Comparison of ENCODE assay signal across 17 mouse cellular contexts in genomic region chr6:54940126-54940525, GRCm38 (mm10). TPM values are rescaled to one million over a fixed set of nuclear protein-coding genes. Genes with fewer than 3 reads are reported as not detected.
DNase-seq lines count a peak whose midpoint lies in the region; ATAC-seq and TF ChIP-seq lines count a peak whose summit lies in the region.
"Had no signal": no experiment of that assay in that cellular context is flagged by ENCODE, and none has a peak within 500 bp of the region (broad histone marks: within the 10 kb centered on the region; RNA-seq: fewer than 3 reads in every experiment).

No protein-coding gene starts in this region.

- no peak overlapping the region for H3K4me2 ChIP-seq in hindbrain, postnatal 0 days (ENCODE audit: low read depth, low read length)
- H3K4me2 ChIP-seq in hindbrain, embryonic 12.5 days (replicated peaks), result no peak overlapping the region
- no peak overlapping the region for H3K4me2 ChIP-seq in lung, postnatal 0 days (replicated peaks; ENCODE audit: low read depth, low read length)
- H3K4me2 ChIP-seq: forebrain, embryonic 13.5 days; heart, embryonic 13.5 days had no signal

- WGBS in hindbrain, postnatal 0 days, result 57% methylated on average over 7 of the region's 7 CpGs
- 85% methylated on average over 7 of the region's 7 CpGs for WGBS in hindbrain, embryonic 12.5 days
- WGBS in lung, postnatal 0 days, result 51% methylated on average over 7 of the region's 7 CpGs

- no peak overlapping the region for H3K9ac ChIP-seq in hindbrain, postnatal 0 days (replicated peaks; ENCODE audit: low read length)
- no peak overlapping the region for H3K9ac ChIP-seq in hindbrain, embryonic 12.5 days
- H3K9ac ChIP-seq in lung, postnatal 0 days (replicated peaks; ENCODE audit: low read depth), result no peak overlapping the region
- H3K9ac ChIP-seq: forebrain, embryonic 13.5 days; heart, embryonic 13.5 days; liver, embryonic 14.5 days had no signal

- no peaks in the 10 kb centered on the region for H3K4me1 ChIP-seq in hindbrain, postnatal 0 days (ENCODE audit: insufficient read depth, low read length)
- H3K4me1 ChIP-seq in hindbrain, embryonic 12.5 days, result 0 out of 2 replicates have a peak, but pooled peaks cover 3% of the 10 kb centered on the region
- H3K4me1 ChIP-seq in lung, postnatal 0 days (ENCODE audit: insufficient read depth, low read depth, low read length), result peaks cover 5% of the 10 kb centered on the region; the same call in 1 of the 2 replicates
- peaks cover 29% of the 10 kb centered on the region for H3K4me1 ChIP-seq in brown adipose tissue, adult 24 weeks (ENCODE audit: control insufficient read depth, insufficient read depth, insufficient read length, low read length)

- ATAC-seq in hindbrain, postnatal 0 days, result no peak
- no peak for ATAC-seq in hindbrain, embryonic 12.5 days (ENCODE audit: low FRiP score)
- no peak for ATAC-seq in lung, postnatal 0 days
- ATAC-seq: CD4-positive, CD25-positive, alpha-beta regulatory T cell, adult 4 months; forebrain, embryonic 13.5 days; Patski had no signal

- no peak overlapping the region for H3K4me3 ChIP-seq in hindbrain, postnatal 0 days (ENCODE audit: low read length)
- H3K4me3 ChIP-seq in hindbrain, embryonic 12.5 days, result no peak overlapping the region
- no peak overlapping the region for H3K4me3 ChIP-seq in lung, postnatal 0 days (ENCODE audit: low read depth, low read length)
- 0 out of 2 replicates have a peak overlapping the region, but pooled peaks have one; percentile 8 for H3K4me3 ChIP-seq in brown adipose tissue, adult 24 weeks (ENCODE audit: insufficient read depth, low read depth, low read length)
- H3K4me3 ChIP-seq: forebrain, embryonic 13.5 days; heart, embryonic 13.5 days; left cerebral cortex, adult 2 months; midbrain, embryonic 10.5 days had no signal

- DNase-seq in cerebellum, postnatal 10 days, result peak; percentile 44 to 46
- DNase-seq in cerebellum, adult 11 months, result no peak
- DNase-seq in hindbrain, postnatal 0 days (ENCODE audit: low spot score), result peak; percentile 37
- peak; percentile 39 for DNase-seq in lung, postnatal 14 days
- no peak for DNase-seq in lung, postnatal 0 days (ENCODE audit: low spot score)
- DNase-seq: cerebellum, adult 8-10 months; thymus, postnatal 25 days had no signal

- no peaks in the 10 kb centered on the region for H3K36me3 ChIP-seq in hindbrain, postnatal 0 days (ENCODE audit: insufficient read depth, low read length)
- no peaks in the 10 kb centered on the region for H3K36me3 ChIP-seq in hindbrain, embryonic 12.5 days
- peaks cover 4% of the 10 kb centered on the region; the same call in 1 of the 2 replicates for H3K36me3 ChIP-seq in lung, postnatal 0 days (ENCODE audit: insufficient read depth, low read length)
- H3K36me3 ChIP-seq: midbrain, embryonic 10.5 days had no signal

- H3K27ac ChIP-seq in hindbrain, postnatal 0 days, result no peak overlapping the region
- no peak overlapping the region for H3K27ac ChIP-seq in hindbrain, embryonic 12.5 days
- no peak overlapping the region for H3K27ac ChIP-seq in lung, postnatal 0 days (ENCODE audit: low read length)
- H3K27ac ChIP-seq in brown adipose tissue, adult 24 weeks (replicated peaks; ENCODE audit: low read depth, low read length), result peak overlapping the region; percentile 63
- H3K27ac ChIP-seq: forebrain, embryonic 13.5 days; heart, embryonic 13.5 days; kidney, postnatal 0 days; left cerebral cortex, adult 2 months; liver, embryonic 14.5 days; midbrain, embryonic 10.5 days had no signal

- TF ChIP-seq EP300 in lung, postnatal 0 days (IDR thresholded peaks at IDR 0.05), result no peak

- H3K27me3 ChIP-seq in hindbrain, postnatal 0 days (ENCODE audit: insufficient read depth, low read length), result 0 out of 2 replicates have a peak, but pooled peaks cover 5% of the 10 kb centered on the region
- H3K27me3 ChIP-seq in hindbrain, embryonic 12.5 days, result peaks cover 25% of the 10 kb centered on the region
- no peaks in the 10 kb centered on the region for H3K27me3 ChIP-seq in lung, postnatal 0 days (replicated peaks; ENCODE audit: insufficient read depth, low read length)
- H3K27me3 ChIP-seq: Patski had no signal

- no peaks in the 10 kb centered on the region for H3K9me3 ChIP-seq in hindbrain, postnatal 0 days (ENCODE audit: low read length)
- H3K9me3 ChIP-seq in hindbrain, embryonic 12.5 days (replicated peaks), result no peaks in the 10 kb centered on the region
- no peaks in the 10 kb centered on the region for H3K9me3 ChIP-seq in lung, postnatal 0 days (ENCODE audit: low read length)
- H3K9me3 ChIP-seq: forebrain, embryonic 13.5 days; heart, embryonic 13.5 days; midbrain, embryonic 10.5 days had no signal

- TF ChIP-seq CTCF in hindbrain, postnatal 0 days (IDR thresholded peaks at IDR 0.05; ENCODE audit: low read depth), result no peak
- no peak for TF ChIP-seq CTCF in lung, postnatal 0 days (IDR thresholded peaks at IDR 0.05)

RNA-seq across cellular contexts. Expression of gene Nod1, which starts 32.3 kb away (rescaled TPM):
- total RNA-seq in hindbrain, postnatal 0 days (2014; rRNA removed), result 3.5 and 4.8 TPM in 2 replicates
- 1.7 and 1.9 TPM in 2 replicates for polyA plus RNA-seq in hindbrain, postnatal 0 days (2015; fragmentation: Nextera tagmentation; extraction: Ambion mirVana)
- polyA plus RNA-seq in hindbrain, embryonic 12.5 days (2016; fragmentation: Nextera tagmentation; extraction: Ambion mirVana), result 4.8 and 5.1 TPM in 2 replicates
- polyA plus RNA-seq in lung, postnatal 0 days (2015; fragmentation: Nextera tagmentation; extraction: Ambion mirVana), result 12.7 and 14.4 TPM in 2 replicates
- 6.7 and 7.0 TPM in 2 replicates for polyA plus RNA-seq in brown adipose tissue, adult 24 weeks (2012; ENCODE audit: insufficient read depth, insufficient read length, missing spikeins)

RNA-seq across cellular contexts. Expression of gene Ggct, which starts 52.6 kb away (rescaled TPM):
- total RNA-seq in hindbrain, postnatal 0 days (2014; rRNA removed), result 8.5 and 15.2 TPM in 2 replicates
- polyA plus RNA-seq in hindbrain, postnatal 0 days (2015; fragmentation: Nextera tagmentation; extraction: Ambion mirVana), result 23.0 and 23.2 TPM in 2 replicates
- polyA plus RNA-seq in hindbrain, embryonic 12.5 days (2016; fragmentation: Nextera tagmentation; extraction: Ambion mirVana), result 12.2 and 17.9 TPM in 2 replicates
- polyA plus RNA-seq in lung, postnatal 0 days (2015; fragmentation: Nextera tagmentation; extraction: Ambion mirVana), result 6.9 and 8.7 TPM in 2 replicates
- 8.8 and 16.8 TPM in 2 replicates for polyA plus RNA-seq in brown adipose tissue, adult 24 weeks (2012; ENCODE audit: insufficient read depth, insufficient read length, missing spikeins)

Comparison
In these comparisons a context has a peak if more than half of its experiments do, and no peak if none do; other contexts are left out.
1. DNase-seq: peak in cerebellum, postnatal 10 days (2 of 2), hindbrain, postnatal 0 days (single experiment) and lung, postnatal 14 days (single experiment); none in cerebellum, adult 11 months (single experiment) and lung, postnatal 0 days (single experiment).